Mouse (Mus musculus) B cell, adult 67 days (primary cell): ENCODE results near the gene Abcb10. TPM values are rescaled to one million over a fixed set of nuclear protein-coding genes. Genes with fewer than 3 reads are reported as not detected.

Experiments used
- total RNA-seq, 2 experiments: library from RNA; stranded (reverse); gene quantifications; 4 replicates each; pipeline ENCODE4 v1.2.4; 2023

Gene Abcb10
- total RNA-seq, result 10 to 100 TPM; 15.2 to 16.0 TPM

DNA sequence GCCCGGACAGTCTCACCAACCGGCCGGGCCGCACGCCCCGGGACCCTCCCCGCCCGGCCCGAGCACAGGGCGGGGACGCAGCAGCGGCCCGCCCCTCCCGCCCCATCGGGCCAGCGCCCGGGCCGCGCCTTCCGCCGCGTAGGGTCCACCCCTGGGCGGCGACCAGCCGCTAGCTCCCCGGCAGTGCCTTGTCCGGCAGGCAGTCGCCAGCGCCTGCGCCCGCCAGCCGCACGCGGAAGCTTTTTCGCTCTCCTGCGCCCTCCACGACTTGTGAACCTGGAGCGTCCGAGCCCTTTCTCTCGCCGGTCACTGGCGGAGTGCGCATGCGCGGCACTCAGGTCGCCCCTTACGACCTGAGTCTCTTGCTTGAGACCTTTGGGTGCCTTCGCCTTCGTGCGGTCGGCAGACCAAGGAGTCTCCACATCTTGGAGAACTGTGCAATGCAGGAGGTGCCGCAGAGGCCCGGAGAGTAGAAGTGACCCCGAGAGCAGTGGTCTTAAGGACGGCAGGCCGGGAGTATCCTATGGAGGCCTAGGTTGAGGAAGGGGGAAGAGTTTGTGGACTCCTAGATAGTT lies at the start of gene Abcb10:
Gene Abcb10 (minus strand): TSS at position 297 of the 575 bp plus-strand sequence.

GRCm38 (mm10) chr8:124021237-124022227 lies 38.6 kb upstream of the Abcb10 start, which contains the start of the genes Taf5l and Urb2:
Gene Taf5l (minus strand): TSS chr8:124021397.
Gene Urb2 (plus strand): TSS chr8:124021508.

DNA sequence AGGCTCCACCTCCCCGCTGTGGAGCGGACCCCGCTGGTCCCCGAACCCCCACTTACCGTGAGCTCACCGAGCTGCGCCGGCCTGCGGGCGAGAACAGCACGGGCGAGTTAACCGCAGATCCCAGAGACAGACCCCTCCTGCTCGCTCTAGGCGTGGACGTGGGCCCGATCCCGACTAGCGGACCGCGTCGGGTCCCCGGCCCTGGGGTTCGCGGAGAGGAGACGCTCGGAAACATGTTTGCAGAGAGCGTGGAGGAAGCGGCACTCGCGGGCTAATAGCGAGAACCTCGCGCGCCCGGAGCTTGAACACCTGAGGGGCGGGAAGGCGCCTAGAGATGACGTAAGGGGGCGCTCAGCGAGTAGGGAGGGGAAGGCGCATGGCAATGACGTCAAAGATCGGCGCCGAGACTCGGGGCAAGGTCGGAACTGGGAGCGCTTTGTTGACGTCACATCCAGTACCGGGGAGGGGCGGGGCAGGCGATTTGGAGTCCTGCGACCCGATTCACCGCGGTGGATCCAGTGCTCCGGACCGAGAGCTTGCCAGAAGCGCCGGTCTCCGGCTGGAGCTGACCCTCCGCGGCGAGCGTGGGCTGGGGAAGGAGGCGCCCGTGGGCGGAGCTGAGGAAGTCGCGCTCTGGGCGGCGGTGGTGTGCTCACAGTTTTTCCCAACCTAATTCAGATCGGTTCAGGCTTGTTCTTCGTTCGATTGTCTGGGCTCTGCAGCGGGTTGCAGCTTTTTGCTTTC lies 33.8 kb downstream of the Abcb10 start, which contains the start of gene Nup133:
Gene Nup133 (minus strand): TSS at position 324 of the 744 bp plus-strand sequence.

Other genes with a start within 250 kb of the Abcb10 start
- gene Rab4a, start 177.1 kb downstream of the Abcb10 start, total RNA-seq, result not detected
- 10 to 100 TPM; 14.2 to 17.0 TPM for gene Ccsap, start 122.9 kb downstream of the Abcb10 start, total RNA-seq
- gene Acta1, start 88.4 kb downstream of the Abcb10 start, total RNA-seq, result not detected
- 10 to 100 TPM; 28.9 to 34.5 TPM for gene Nup133, start 33.9 kb downstream of the Abcb10 start, total RNA-seq
- gene Taf5l, start 38.3 kb upstream of the Abcb10 start, total RNA-seq, result 10 to 100 TPM; 56.9 to 58.9 TPM
- gene Urb2, start 38.4 kb upstream of the Abcb10 start, total RNA-seq, result 10 to 100 TPM; 22.1 to 22.9 TPM
- 10 to 100 TPM; 22.1 to 23.9 TPM for gene Galnt2, start 248.3 kb upstream of the Abcb10 start, total RNA-seq